Mouse (Mus musculus): ENCODE data around the gene Chgb. TPM values are rescaled to one million over a fixed set of nuclear protein-coding genes. Genes with fewer than 3 reads are reported as not detected.

Gene Chgb
- polyA plus RNA-seq, 1 experiment from 2014 or later: 5.3 TPM

GRCm38 (mm10) chr2:132794204-132794586 lies 13.1 kb downstream of the Chgb start:
- no peak for DNase-seq (ENCODE audit: low spot score)

DNA sequence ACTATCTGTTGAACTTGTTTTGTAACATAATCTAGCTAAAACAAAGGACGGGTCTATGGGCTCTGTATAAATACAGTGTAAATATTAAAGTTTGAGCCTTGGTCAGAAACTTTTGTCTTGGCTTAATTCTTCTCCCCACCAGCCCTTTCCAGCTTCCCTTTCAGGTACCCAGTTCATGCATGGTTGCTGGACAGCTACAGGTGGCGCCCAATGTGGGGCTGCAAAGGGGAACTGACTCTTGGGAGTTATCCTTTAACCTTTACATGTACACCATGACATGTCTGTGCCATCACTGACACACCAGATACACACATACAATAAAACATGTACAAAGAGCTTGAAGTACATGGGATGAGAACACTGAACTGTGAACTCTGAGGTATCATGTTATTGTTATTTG lies 21.9 kb downstream of the Chgb start:
- peaks cover 51% of the 10 kb centered on the region for H3K36me3 ChIP-seq (ENCODE audit: control insufficient read depth, insufficient read depth, low read length)
- no peak for DNase-seq (ENCODE audit: low spot score)
- no peaks in the 10 kb centered on the region for H3K9me3 ChIP-seq (ENCODE audit: control insufficient read depth, low read length)
- H3K4me2 ChIP-seq (ENCODE audit: low read depth, low read length): no peak overlapping the region
- H3K4me1 ChIP-seq (ENCODE audit: control insufficient read depth, insufficient read depth, low read length): no peaks in the 10 kb centered on the region
- no peak overlapping the region for H3K27ac ChIP-seq (replicated peaks; ENCODE audit: low read depth, low read length)
- H3K27me3 ChIP-seq (replicated peaks; ENCODE audit: control insufficient read depth, insufficient read depth, low read length): no peaks in the 10 kb centered on the region
- H3K4me3 ChIP-seq (ENCODE audit: low read depth, low read length): no peak overlapping the region
- WGBS: 83% methylated on average over 2 of the region's 2 CpGs
- no peak overlapping the region for H3K9ac ChIP-seq (ENCODE audit: low read depth, low read length)
- no peak for ATAC-seq (ENCODE audit: low read depth)

More at GRCm38 (mm10) chr2:132794204-132794586, 13.1 kb downstream of the Chgb start:
- Histone ChIP-seq H3K4me1 (ENCODE audit: control insufficient read depth, insufficient read depth, low read length) (no peaks in the 10 kb centered on the region), H3K4me3 (ENCODE audit: low read depth, low read length) (no peak overlapping the region), H3K36me3 (ENCODE audit: control insufficient read depth, insufficient read depth, low read length) (no peaks in the 10 kb centered on the region), H3K9ac (ENCODE audit: low read depth, low read length) (no peak overlapping the region), H3K4me2 (ENCODE audit: low read depth, low read length) (no peak overlapping the region), H3K27me3 (replicated peaks; ENCODE audit: control insufficient read depth, insufficient read depth, low read length) (no peaks in the 10 kb centered on the region), H3K9me3 (ENCODE audit: control insufficient read depth, low read length) (no peaks in the 10 kb centered on the region), H3K27ac (replicated peaks; ENCODE audit: low read depth, low read length) (no peak overlapping the region)
- no peak for ATAC-seq (ENCODE audit: low read depth)
- 90% methylated on average over 7 of the region's 7 CpGs for WGBS

DNA sequence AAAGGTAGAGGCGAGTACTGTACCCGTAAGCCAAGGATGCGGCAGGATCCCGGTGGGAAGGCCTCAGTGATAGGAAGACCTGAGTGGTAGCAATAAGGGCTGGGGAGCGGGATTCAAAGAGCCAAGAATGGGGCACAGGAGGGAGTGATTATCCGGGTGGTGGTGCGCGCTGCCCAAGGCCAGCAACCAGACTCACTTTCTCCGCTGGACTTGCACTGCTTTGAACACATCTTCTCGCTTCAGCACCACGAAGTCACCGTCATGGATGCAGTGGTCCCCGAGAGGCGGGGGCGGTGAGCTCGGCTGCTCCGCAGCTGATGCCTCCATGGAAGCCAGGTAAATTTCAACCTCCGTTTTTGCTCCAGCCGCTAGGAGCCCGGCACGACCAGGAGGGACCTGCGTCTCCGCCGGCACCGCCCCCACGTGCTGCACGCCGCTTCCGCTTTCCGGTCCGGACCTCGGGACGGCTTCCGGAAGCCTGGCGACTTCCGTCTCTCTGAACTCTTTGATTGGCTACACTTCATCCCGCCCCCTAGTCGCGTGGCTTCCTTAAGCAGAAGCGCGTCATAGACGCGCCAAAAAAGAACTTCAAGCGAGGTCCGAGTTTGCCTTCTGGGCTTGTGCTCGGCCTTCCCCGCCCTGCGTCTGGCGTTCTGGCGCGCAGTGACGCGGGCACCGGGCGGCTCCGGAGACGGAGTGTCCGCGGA lies 34.7 kb downstream of the Chgb start, which contains the start of the genes Trmt6 and Mcm8:
Gene Trmt6 (minus strand): TSS at position 448 of the 707 bp plus-strand sequence.
Gene Mcm8 (plus strand): TSS at position 534 of the 707 bp plus-strand sequence.
- Histone ChIP-seq H3K27ac (replicated peaks; ENCODE audit: low read depth, low read length) (peak within 1 kb of the TSS; percentile 82), H3K36me3 (ENCODE audit: control insufficient read depth, insufficient read depth, low read length) (peaks cover 12% of the 10 kb centered on the region; the same call in 1 of the 2 replicates), H3K4me1 (ENCODE audit: control insufficient read depth, insufficient read depth, low read length) (peaks cover 4% of the 10 kb centered on the region), H3K4me3 (ENCODE audit: low read depth, low read length) (peak within 1 kb of the TSS; percentile 77), H3K27me3 (replicated peaks; ENCODE audit: control insufficient read depth, insufficient read depth, low read length) (no peaks in the 10 kb centered on the region), H3K4me2 (ENCODE audit: low read depth, low read length) (peak within 1 kb of the TSS; percentile 81), H3K9me3 (ENCODE audit: control insufficient read depth, low read length) (no peaks in the 10 kb centered on the region), H3K9ac (ENCODE audit: low read depth, low read length) (peak within 1 kb of the TSS; percentile 83)
- under 1% methylated on average over 53 of the region's 59 CpGs for WGBS
- peak; percentile 100 for ATAC-seq (ENCODE audit: low read depth)
- peak; percentile 99 for DNase-seq (ENCODE audit: low spot score)

GRCm38 (mm10) chr2:132841071-132841470 lies 60.0 kb downstream of the Chgb start:
- Histone ChIP-seq H3K9me3 (ENCODE audit: control insufficient read depth, low read length) (no peaks in the 10 kb centered on the region), H3K9ac (ENCODE audit: low read depth, low read length) (no peak overlapping the region), H3K27ac (replicated peaks; ENCODE audit: low read depth, low read length) (no peak overlapping the region), H3K4me2 (ENCODE audit: low read depth, low read length) (no peak overlapping the region), H3K4me1 (ENCODE audit: control insufficient read depth, insufficient read depth, low read length) (no peaks in the 10 kb centered on the region), H3K4me3 (ENCODE audit: low read depth, low read length) (no peak overlapping the region), H3K36me3 (ENCODE audit: control insufficient read depth, insufficient read depth, low read length) (peaks cover 34% of the 10 kb centered on the region; the same call in 1 of the 2 replicates), H3K27me3 (replicated peaks; ENCODE audit: control insufficient read depth, insufficient read depth, low read length) (no peaks in the 10 kb centered on the region)
- WGBS: 91% methylated on average over 4 of the region's 4 CpGs
- no peak for ATAC-seq (ENCODE audit: low read depth)
- no peak for DNase-seq (ENCODE audit: low spot score)

Other genes starting within 250 kb of the Chgb start
- 40.4 and 49.0 TPM in 2 replicates for gene Gpcpd1, start 193.5 kb upstream of the Chgb start, polyA plus RNA-seq (2014; fragmentation: Nextera tagmentation; extraction: Ambion mirVana)
- gene Shld1, start 94.3 kb upstream of the Chgb start, polyA plus RNA-seq (2014; fragmentation: Nextera tagmentation; extraction: Ambion mirVana): 16.0 and 16.1 TPM in 2 replicates
- gene Trmt6, start 34.8 kb downstream of the Chgb start, polyA plus RNA-seq (2014; fragmentation: Nextera tagmentation; extraction: Ambion mirVana): 24.2 and 28.4 TPM in 2 replicates
- 10.5 and 11.5 TPM in 2 replicates for gene Mcm8, start 34.9 kb downstream of the Chgb start, polyA plus RNA-seq (2014; fragmentation: Nextera tagmentation; extraction: Ambion mirVana)
- gene Crls1, start 65.4 kb downstream of the Chgb start, polyA plus RNA-seq (2014; fragmentation: Nextera tagmentation; extraction: Ambion mirVana): 20.5 and 26.7 TPM in 2 replicates
- 0.06 and 0.12 TPM in 2 replicates for gene Lrrn4, start 99.6 kb downstream of the Chgb start, polyA plus RNA-seq (2014; fragmentation: Nextera tagmentation; extraction: Ambion mirVana)
- 7.2 and 8.9 TPM in 2 replicates for gene Fermt1, start 164.6 kb downstream of the Chgb start, polyA plus RNA-seq (2014; fragmentation: Nextera tagmentation; extraction: Ambion mirVana)